Comparison of ENCODE assay signal across 9 mouse cellular contexts in genomic region chr10:75589651-75590050, GRCm38 (mm10). TPM values are rescaled to one million over a fixed set of nuclear protein-coding genes. Genes with fewer than 3 reads are reported as not detected.
DNase-seq lines count a peak whose midpoint lies in the region; ATAC-seq and TF ChIP-seq lines count a peak whose summit lies in the region.
"Had no signal": no experiment of that assay in that cellular context is flagged by ENCODE, and none has a peak within 500 bp of the region (broad histone marks: within the 10 kb centered on the region; RNA-seq: fewer than 3 reads in every experiment).

No protein-coding gene starts in this region.

- peak overlapping the region; percentile 10; the same call in 1 of the 2 replicates for H3K4me3 ChIP-seq in embryonic facial prominence, embryonic 13.5 days
- H3K4me3 ChIP-seq in intestine, embryonic 14.5 days (ENCODE audit: low read depth, low read length), result peak overlapping the region; percentile 29
- H3K4me3 ChIP-seq in lung, embryonic 14.5 days (ENCODE audit: low read depth, low read length), result peak overlapping the region; percentile 8; the same call in 1 of the 2 replicates

- no peak for ATAC-seq in embryonic facial prominence, embryonic 13.5 days (ENCODE audit: insufficient number of reproducible peaks, insufficient read depth, low FRiP score, low TSS enrichment, low read depth)
- ATAC-seq in intestine, embryonic 14.5 days (replicated peaks; ENCODE audit: low FRiP score, low TSS enrichment, low read depth), result no peak
- peak; percentile 16; the same call in 1 of the 2 replicates for ATAC-seq in lung, embryonic 14.5 days (ENCODE audit: insufficient read depth)

- no peaks in the 10 kb centered on the region for H3K36me3 ChIP-seq in embryonic facial prominence, embryonic 13.5 days
- no peaks in the 10 kb centered on the region for H3K36me3 ChIP-seq in intestine, embryonic 14.5 days (ENCODE audit: control insufficient read depth, insufficient read depth, low read length)
- H3K36me3 ChIP-seq in lung, embryonic 14.5 days (ENCODE audit: insufficient read depth), result no peaks in the 10 kb centered on the region

- peak overlapping the region; percentile 60; the same call in 1 of the 2 replicates for H3K27ac ChIP-seq in embryonic facial prominence, embryonic 13.5 days
- peak overlapping the region; percentile 87 for H3K27ac ChIP-seq in intestine, embryonic 14.5 days (ENCODE audit: low read depth)
- H3K27ac ChIP-seq in lung, embryonic 14.5 days (ENCODE audit: low read depth), result peak overlapping the region; percentile 54; the same call in 1 of the 2 replicates

- H3K27me3 ChIP-seq in embryonic facial prominence, embryonic 13.5 days, result no peaks in the 10 kb centered on the region
- H3K27me3 ChIP-seq in intestine, embryonic 14.5 days (replicated peaks; ENCODE audit: control insufficient read depth, insufficient read depth, low read length), result no peaks in the 10 kb centered on the region
- peaks cover 7% of the 10 kb centered on the region; the same call in 1 of the 2 replicates for H3K27me3 ChIP-seq in lung, embryonic 14.5 days (ENCODE audit: insufficient read depth, low read length)

- H3K4me2 ChIP-seq in embryonic facial prominence, embryonic 13.5 days, result peak overlapping the region; percentile 35
- H3K4me2 ChIP-seq in intestine, embryonic 14.5 days (ENCODE audit: low read length), result peak overlapping the region; percentile 47
- H3K4me2 ChIP-seq in lung, embryonic 14.5 days, result peak overlapping the region; percentile 48

- TF ChIP-seq CTCF in lung, embryonic 14.5 days (IDR thresholded peaks at IDR 0.05; ENCODE audit: low read depth), result no peak

- H3K9me3 ChIP-seq in embryonic facial prominence, embryonic 13.5 days, result no peaks in the 10 kb centered on the region
- H3K9me3 ChIP-seq in intestine, embryonic 14.5 days (ENCODE audit: control insufficient read depth, low read length), result no peaks in the 10 kb centered on the region
- no peaks in the 10 kb centered on the region for H3K9me3 ChIP-seq in lung, embryonic 14.5 days (ENCODE audit: low read depth, low read length)

- WGBS in embryonic facial prominence, embryonic 13.5 days, result 73% methylated on average over 16 of the region's 16 CpGs
- WGBS in intestine, embryonic 14.5 days, result 55% methylated on average over 16 of the region's 16 CpGs
- WGBS in lung, embryonic 14.5 days, result 44% methylated on average over 16 of the region's 16 CpGs

- peaks cover 17% of the 10 kb centered on the region for H3K4me1 ChIP-seq in embryonic facial prominence, embryonic 13.5 days
- H3K4me1 ChIP-seq in intestine, embryonic 14.5 days (replicated peaks; ENCODE audit: control insufficient read depth, insufficient read depth, low read length), result peaks cover 14% of the 10 kb centered on the region
- H3K4me1 ChIP-seq in lung, embryonic 14.5 days (ENCODE audit: insufficient read depth), result peaks cover 10% of the 10 kb centered on the region; the same call in 1 of the 2 replicates

- H3K9ac ChIP-seq in embryonic facial prominence, embryonic 13.5 days, result peak overlapping the region; percentile 60; the same call in 1 of the 2 replicates
- H3K9ac ChIP-seq in intestine, embryonic 14.5 days (ENCODE audit: low read length), result peak overlapping the region; percentile 33
- H3K9ac ChIP-seq in lung, embryonic 14.5 days, result peak overlapping the region; percentile 38

- peak; percentile 50 for DNase-seq in kidney, adult 11 months
- DNase-seq in kidney, adult 8-10 months, result no peak
- no peak for DNase-seq in intestine, embryonic 14.5 days (ENCODE audit: low spot score)
- peak; percentile 29 for DNase-seq in lung, embryonic 14.5 days
- peak; percentile 30 to 40 for DNase-seq in thymus, postnatal 36 days
- no peak for DNase-seq in embryo, embryonic 10.5 days (ENCODE audit: low spot score)
- no peak for DNase-seq in layer of hippocampus, adult 18-20 months (ENCODE audit: low spot score in 2 of 2)

RNA-seq across cellular contexts. Expression of gene Ggt5, which starts 0.5 kb away (rescaled TPM):
- polyA plus RNA-seq in embryonic facial prominence, embryonic 13.5 days (2015; fragmentation: Nextera tagmentation; extraction: Ambion mirVana), result 0.96 and 2.0 TPM in 2 replicates
- polyA plus RNA-seq in intestine, embryonic 14.5 days (2014; fragmentation: Nextera tagmentation; extraction: Ambion mirVana), result 7.8 and 8.4 TPM in 2 replicates
- 0.43 and 0.71 TPM in 2 replicates for polyA plus RNA-seq in lung, embryonic 14.5 days (2014; fragmentation: Nextera tagmentation; extraction: Ambion mirVana)
- 1 to 10 TPM; 1.6 to 2.1 TPM for total RNA-seq in layer of hippocampus, adult 18-20 months (2021)
- total RNA-seq: MEL had no signal

RNA-seq across cellular contexts. Expression of gene Ggt1, which starts 28.2 kb away (rescaled TPM):
- 0.25 and 2.4 TPM in 2 replicates for polyA plus RNA-seq in embryonic facial prominence, embryonic 13.5 days (2015; fragmentation: Nextera tagmentation; extraction: Ambion mirVana)
- 6.7 and 12.4 TPM in 2 replicates for polyA plus RNA-seq in intestine, embryonic 14.5 days (2014; fragmentation: Nextera tagmentation; extraction: Ambion mirVana)
- polyA plus RNA-seq in lung, embryonic 14.5 days (2014; fragmentation: Nextera tagmentation; extraction: Ambion mirVana), result 1.8 and 1.9 TPM in 2 replicates
- 1 to 10 TPM; 2.6 to 2.8 TPM for total RNA-seq in layer of hippocampus, adult 18-20 months (2021)

RNA-seq across cellular contexts. Expression of gene Lrrc75b, which starts 29.5 kb away (rescaled TPM):
- 3.9 and 6.6 TPM in 2 replicates for polyA plus RNA-seq in embryonic facial prominence, embryonic 13.5 days (2015; fragmentation: Nextera tagmentation; extraction: Ambion mirVana)
- 2.3 and 3.0 TPM in 2 replicates for polyA plus RNA-seq in intestine, embryonic 14.5 days (2014; fragmentation: Nextera tagmentation; extraction: Ambion mirVana)
- polyA plus RNA-seq in lung, embryonic 14.5 days (2014; fragmentation: Nextera tagmentation; extraction: Ambion mirVana), result 0.50 and 0.69 TPM in 2 replicates
- total RNA-seq in layer of hippocampus, adult 18-20 months (2021), result 10 to 100 TPM; 10.3 to 12.9 TPM
- total RNA-seq: MEL had no signal

RNA-seq across cellular contexts. Expression of gene Susd2, which starts 54.2 kb away (rescaled TPM):
- 1.6 and 2.8 TPM in 2 replicates for polyA plus RNA-seq in embryonic facial prominence, embryonic 13.5 days (2015; fragmentation: Nextera tagmentation; extraction: Ambion mirVana)
- polyA plus RNA-seq in intestine, embryonic 14.5 days (2014; fragmentation: Nextera tagmentation; extraction: Ambion mirVana), result 11.8 and 13.0 TPM in 2 replicates
- polyA plus RNA-seq in lung, embryonic 14.5 days (2014; fragmentation: Nextera tagmentation; extraction: Ambion mirVana), result 5.8 and 5.9 TPM in 2 replicates
- 1 to 10 TPM; 1.9 to 2.4 TPM for total RNA-seq in layer of hippocampus, adult 18-20 months (2021)

Comparison
In these comparisons a context has a peak if more than half of its experiments do, and no peak if none do; other contexts are left out.
1. DNase-seq: peak in kidney, adult 11 months (single experiment), lung, embryonic 14.5 days (single experiment) and thymus, postnatal 36 days (2 of 2); none in kidney, adult 8-10 months (0 of 2), intestine, embryonic 14.5 days (single experiment), embryo, embryonic 10.5 days (single experiment) and layer of hippocampus, adult 18-20 months (0 of 2).
2. Peak in every context shown above with its lines, with median percentiles within 50 percentile points of each other: H3K27ac ChIP-seq, H3K4me2 ChIP-seq, H3K4me3 ChIP-seq and H3K9ac ChIP-seq.